ENCODE assay signal across 13 mouse cellular contexts in the genomic region with DNA sequence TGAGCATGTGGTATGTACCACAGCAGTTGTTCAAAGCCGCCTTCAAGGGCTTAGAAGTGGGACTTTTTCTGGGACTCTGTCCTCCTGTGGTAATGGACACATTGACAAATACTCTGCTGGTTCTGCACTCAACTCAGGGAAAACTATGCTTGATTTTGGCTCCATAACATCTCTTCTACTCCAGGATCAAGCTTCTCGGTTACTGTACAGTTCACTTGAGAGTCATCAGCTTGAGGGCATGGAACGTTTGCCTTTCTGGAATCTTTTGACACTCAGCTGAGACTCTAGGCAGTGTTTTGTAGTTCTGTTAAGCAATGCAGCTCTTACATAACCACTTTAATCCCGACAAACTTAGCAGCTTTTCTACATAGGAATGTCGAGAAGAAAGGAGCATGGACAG. TPM values are rescaled to one million over a fixed set of nuclear protein-coding genes. Genes with fewer than 3 reads are reported as not detected.
A peak's percentile ranks its signal among the peaks of the same experiment; 100 is the strongest.
DNase-seq lines count a peak whose midpoint lies in the region; ATAC-seq and TF ChIP-seq lines count a peak whose summit lies in the region.
"Had no signal": no experiment of that assay in that cellular context is flagged by ENCODE, and none has a peak within 500 bp of the region (broad histone marks: within the 10 kb centered on the region; RNA-seq: fewer than 3 reads in every experiment).

No protein-coding gene starts in this region.

- 69% methylated on average over 5 of the region's 5 CpGs for WGBS in heart, embryonic 12.5 days
- WGBS in liver, adult 2 months = 27% methylated on average over 5 of the region's 5 CpGs
- WGBS in olfactory bulb, adult 2 months = 62% methylated on average over 5 of the region's 5 CpGs
- 52% methylated on average over 5 of the region's 5 CpGs for WGBS in stomach, postnatal 0 days

- no peak for TF ChIP-seq EP300 in stomach, postnatal 0 days (optimal IDR thresholded peaks at IDR 0.05)

- no peaks in the 10 kb centered on the region for H3K9me3 ChIP-seq in heart, embryonic 12.5 days (replicated peaks)
- H3K9me3 ChIP-seq in stomach, postnatal 0 days (ENCODE audit: control insufficient read depth, low read length) = no peaks in the 10 kb centered on the region
- H3K9me3 ChIP-seq: embryonic facial prominence, embryonic 10.5 days; heart, embryonic 10.5 days; neural tube, embryonic 13.5 days had no signal

- no peaks in the 10 kb centered on the region for H3K27me3 ChIP-seq in heart, embryonic 12.5 days (replicated peaks)
- no peaks in the 10 kb centered on the region for H3K27me3 ChIP-seq in liver, adult 2 months (ENCODE audit: control insufficient read depth, insufficient read depth, low read length)
- H3K27me3 ChIP-seq in stomach, postnatal 0 days (ENCODE audit: control insufficient read depth, insufficient read depth, low read length) = no peaks in the 10 kb centered on the region
- H3K27me3 ChIP-seq: neural tube, embryonic 13.5 days had no signal

- H3K9ac ChIP-seq in heart, embryonic 12.5 days = no peak overlapping the region
- peak overlapping the region; percentile 65 for H3K9ac ChIP-seq in liver, adult 2 months (ENCODE audit: low read depth, low read length)
- no peak overlapping the region for H3K9ac ChIP-seq in stomach, postnatal 0 days (ENCODE audit: low read length)
- H3K9ac ChIP-seq: neural tube, embryonic 13.5 days had no signal

- peaks cover 4% of the 10 kb centered on the region; the same call in 1 of the 2 replicates for H3K79me2 ChIP-seq in liver, adult 2 months (ENCODE audit: control insufficient read depth, insufficient read depth, low read length)

- ATAC-seq in heart, embryonic 12.5 days (ENCODE audit: insufficient number of reproducible peaks, low FRiP score) = no peak
- ATAC-seq in stomach, postnatal 0 days (ENCODE audit: low FRiP score, low TSS enrichment) = no peak
- ATAC-seq: intestine, embryonic 16.5 days; midbrain, embryonic 16.5 days had no signal

- H3K4me1 ChIP-seq in heart, embryonic 12.5 days (replicated peaks) = peaks cover 13% of the 10 kb centered on the region
- H3K4me1 ChIP-seq in liver, adult 2 months (ENCODE audit: control insufficient read depth, insufficient read depth, low read length) = peaks cover 9% of the 10 kb centered on the region
- peaks cover 3% of the 10 kb centered on the region for H3K4me1 ChIP-seq in brown adipose tissue, adult 24 weeks (ENCODE audit: control insufficient read depth, insufficient read depth, insufficient read length, low read length)
- H3K4me1 ChIP-seq in olfactory bulb, adult 2 months (ENCODE audit: control insufficient read depth, insufficient read depth, low read length) = peaks cover 3% of the 10 kb centered on the region; the same call in 1 of the 2 replicates
- no peaks in the 10 kb centered on the region for H3K4me1 ChIP-seq in stomach, postnatal 0 days (replicated peaks; ENCODE audit: control insufficient read depth, insufficient read depth)

- no peak overlapping the region for H3K4me3 ChIP-seq in heart, embryonic 12.5 days
- peak overlapping the region; percentile 22 for H3K4me3 ChIP-seq in liver, adult 2 months (ENCODE audit: insufficient read depth, low read depth, low read length)
- H3K4me3 ChIP-seq in brown adipose tissue, adult 24 weeks (ENCODE audit: insufficient read depth, low read depth, low read length) = no peak overlapping the region
- H3K4me3 ChIP-seq in olfactory bulb, adult 2 months (ENCODE audit: insufficient read depth, low read depth, low read length) = no peak overlapping the region
- H3K4me3 ChIP-seq in stomach, postnatal 0 days (ENCODE audit: low read depth, low read length) = no peak overlapping the region
- H3K4me3 ChIP-seq: embryonic facial prominence, embryonic 10.5 days; heart, embryonic 10.5 days; neural tube, embryonic 13.5 days had no signal

- peak; percentile 87 for DNase-seq in heart, adult 11 months
- peak; percentile 79 for DNase-seq in liver, adult 2 months (ENCODE audit: extremely low read depth, low read depth, low spot score)
- no peak for DNase-seq in liver
- DNase-seq in stomach, postnatal 0 days (ENCODE audit: low spot score) = no peak
- no peak for DNase-seq in cerebellum, adult 18-20 months

- H3K36me3 ChIP-seq in heart, embryonic 12.5 days = no peaks in the 10 kb centered on the region
- no peaks in the 10 kb centered on the region for H3K36me3 ChIP-seq in liver, adult 2 months (ENCODE audit: control insufficient read depth, insufficient read depth, low read length)
- no peaks in the 10 kb centered on the region for H3K36me3 ChIP-seq in stomach, postnatal 0 days (ENCODE audit: control insufficient read depth, insufficient read depth, low read length)
- H3K36me3 ChIP-seq: embryonic facial prominence, embryonic 10.5 days; heart, embryonic 10.5 days; neural tube, embryonic 13.5 days had no signal

- TF ChIP-seq CTCF in liver, adult 2 months (IDR thresholded peaks at IDR 0.05; ENCODE audit: low read depth, low read length) = no peak
- TF ChIP-seq CTCF in olfactory bulb, adult 2 months (IDR thresholded peaks at IDR 0.05; ENCODE audit: insufficient read depth, low read depth, low read length) = no peak
- no peak for TF ChIP-seq CTCF in stomach, postnatal 0 days (IDR thresholded peaks at IDR 0.05; ENCODE audit: low read depth)

- H3K27ac ChIP-seq in heart, embryonic 12.5 days (ENCODE audit: poor library complexity, severe bottlenecking) = no peak overlapping the region
- peak overlapping the region; percentile 100 for H3K27ac ChIP-seq in liver, adult 2 months (replicated peaks; ENCODE audit: insufficient read depth, low read depth, low read length)
- H3K27ac ChIP-seq in brown adipose tissue, adult 24 weeks (replicated peaks; ENCODE audit: low read depth, low read length) = peak overlapping the region; percentile 68
- H3K27ac ChIP-seq in olfactory bulb, adult 2 months (ENCODE audit: insufficient read depth, low read depth, low read length) = peak overlapping the region; percentile 33; the same call in 1 of the 2 replicates
- H3K27ac ChIP-seq in stomach, postnatal 0 days (replicated peaks) = no peak overlapping the region
- H3K27ac ChIP-seq: embryonic facial prominence, embryonic 10.5 days; heart, embryonic 10.5 days; neural tube, embryonic 13.5 days had no signal

- no peak for TF ChIP-seq POLR2A in liver, adult 2 months (IDR thresholded peaks at IDR 0.05; ENCODE audit: extremely low read depth, insufficient read depth, low read length)
- no peak for TF ChIP-seq POLR2A in olfactory bulb, adult 2 months (IDR thresholded peaks at IDR 0.05; ENCODE audit: insufficient read depth, low read depth, low read length)

- no peak overlapping the region for H3K4me2 ChIP-seq in heart, embryonic 12.5 days
- H3K4me2 ChIP-seq in stomach, postnatal 0 days (replicated peaks; ENCODE audit: low read depth) = no peak overlapping the region
- H3K4me2 ChIP-seq: neural tube, embryonic 13.5 days had no signal

RNA-seq across cellular contexts. Expression of a gene that starts 36.1 kb away (rescaled TPM):
- polyA plus RNA-seq in heart, embryonic 12.5 days (2016; fragmentation: Nextera tagmentation; extraction: Ambion mirVana) = 38.1 and 40.1 TPM in 2 replicates
- 51.7 and 52.6 TPM in 2 replicates for total RNA-seq in liver, adult 2 months (2014; rRNA removed)
- 16.2 and 17.8 TPM in 2 replicates for polyA plus RNA-seq in liver, adult 2 months (2012; rRNA removed)
- 22.0 and 30.7 TPM in 2 replicates for polyA plus RNA-seq in brown adipose tissue, adult 24 weeks (2012; ENCODE audit: insufficient read depth, insufficient read length, missing spikeins)
- polyA plus RNA-seq in olfactory bulb, adult 2 months (2012; ENCODE audit: insufficient read depth, insufficient read length, low replicate concordance, missing spikeins) = 72.7 and 297 TPM in 2 replicates
- polyA plus RNA-seq in stomach, postnatal 0 days (2015; fragmentation: Nextera tagmentation; extraction: Ambion mirVana) = 15.7 and 20.2 TPM in 2 replicates

Comparison
In these comparisons a context has a peak if more than half of its experiments do, and no peak if none do; other contexts are left out.
1. DNase-seq: peak in heart, adult 11 months (single experiment) and liver, adult 2 months (single experiment); none in liver (single experiment), stomach, postnatal 0 days (single experiment) and cerebellum, adult 18-20 months (0 of 2).
2. H3K27ac ChIP-seq: peak in liver, adult 2 months (single experiment), brown adipose tissue, adult 24 weeks (single experiment) and olfactory bulb, adult 2 months (single experiment); none in heart, embryonic 12.5 days (single experiment) and stomach, postnatal 0 days (single experiment).